Mouse (Mus musculus) hindbrain, embryonic 10.5 days (tissue): ENCODE results near the gene Emc1. TPM values are rescaled to one million over a fixed set of nuclear protein-coding genes. Genes with fewer than 3 reads are reported as not detected.

Source experiments
- DNase-seq: peaks from one replicate; pipeline ENCODE4 v3.0.0-alpha.2; 2017; ENCODE audit warnings: low spot score
- H3K27ac ChIP-seq: fragments of 300-500 bp; sonication (generic); 2 replicates; pipeline ENCODE4 v1.5.1; 2016; ENCODE audit warnings: mild to moderate bottlenecking, moderate library complexity
- H3K27me3 ChIP-seq: fragments of 300-500 bp; sonication (generic); 2 replicates; pipeline ENCODE4 v1.6.1; 2016; ENCODE audit warnings: mild to moderate bottlenecking; ENCODE audit not compliant: poor library complexity, insufficient read depth, severe bottlenecking
- H3K36me3 ChIP-seq: fragments of 300-500 bp; sonication (generic); 2 replicates; pipeline ENCODE4 v1.6.1; 2016; ENCODE audit warnings: mild to moderate bottlenecking, moderate library complexity
- H3K4me1 ChIP-seq: fragments of 300-500 bp; sonication (generic); replicated peaks from 2 replicates; pipeline ENCODE4 v1.6.1; 2016; ENCODE audit warnings: mild to moderate bottlenecking
- H3K4me3 ChIP-seq: fragments of 300-500 bp; sonication (generic); 2 replicates; pipeline ENCODE4 v1.5.1; 2016; ENCODE audit warnings: mild to moderate bottlenecking, moderate library complexity
- H3K9me3 ChIP-seq: fragments of 300-500 bp; sonication (generic); 2 replicates; pipeline ENCODE4 v1.6.1; 2016; ENCODE audit warnings: mild to moderate bottlenecking, moderate library complexity
- WGBS: fragments of 180-500 bp; shearing (Covaris S2); methylation state at CpG from one replicate; pipeline ENCODE4 v1.1.7; 2016; 5-methylcytosine and 5-hydroxymethylcytosine counted together
- polyA plus RNA-seq: library from polyadenylated mRNA; unstranded; fragments of >200 nt; fragmentation: Nextera tagmentation; extraction: Ambion mirVana; gene quantifications from 2 replicates; pipeline ENCODE4 v1.2.1, GENCODE M21; 2016

The Emc1 gene
- 34.9 and 38.3 TPM in 2 replicates for polyA plus RNA-seq

GRCm38 (mm10) chr4:139351931-139352711 is at the start of gene Emc1, which contains the start of the genes Mrto4 and Ubr4:
Gene Emc1, plus strand, starts transcription at chr4:139352587.
Gene Mrto4, minus strand, starts transcription at chr4:139352576.
Gene Ubr4, plus strand, starts transcription at chr4:139352609.
- Histone ChIP-seq H3K27ac (peak within 1 kb of the TSS; percentile 99), H3K27me3 (no peaks in the 10 kb centered on the region), H3K36me3 (peaks cover 64% of the 10 kb centered on the region), H3K4me1 (peaks cover 23% of the 10 kb centered on the region), H3K4me3 (peak within 1 kb of the TSS; percentile 81), H3K9me3 (no peaks in the 10 kb centered on the region)
- DNase-seq: peak; percentile 88
- under 1% methylated on average over 64 of the region's 64 CpGs for WGBS

GRCm38 (mm10) chr4:139305521-139305920 is 46.9 kb upstream of the Emc1 start:
- H3K27ac ChIP-seq: no peak overlapping the region
- H3K27me3 ChIP-seq: peaks cover 14% of the 10 kb centered on the region; the same call in 1 of the 2 replicates
- no peak overlapping the region for H3K4me3 ChIP-seq
- no peak for DNase-seq
- peaks cover 46% of the 10 kb centered on the region for H3K36me3 ChIP-seq
- WGBS: 90% methylated on average over 3 of the region's 3 CpGs
- H3K4me1 ChIP-seq: peaks cover 11% of the 10 kb centered on the region
- H3K9me3 ChIP-seq: no peaks in the 10 kb centered on the region

GRCm38 (mm10) chr4:139307916-139308315 is 44.5 kb upstream of the Emc1 start:
- 82% methylated on average over 5 of the region's 5 CpGs for WGBS
- DNase-seq: no peak
- Histone ChIP-seq H3K27me3 (peaks cover 23% of the 10 kb centered on the region), H3K9me3 (no peaks in the 10 kb centered on the region), H3K4me3 (no peak overlapping the region), H3K36me3 (peaks cover 22% of the 10 kb centered on the region), H3K4me1 (peaks cover 28% of the 10 kb centered on the region), H3K27ac (no peak overlapping the region)

- peak overlapping the region; percentile 93 for H3K4me3 ChIP-seq
- H3K9me3 ChIP-seq: no peaks in the 10 kb centered on the region
- H3K36me3 ChIP-seq: peaks cover 26% of the 10 kb centered on the region
- peaks cover 23% of the 10 kb centered on the region for H3K27me3 ChIP-seq
- WGBS: 25% methylated on average over 6 of the region's 6 CpGs
- H3K4me1 ChIP-seq: peaks cover 28% of the 10 kb centered on the region
- H3K27ac ChIP-seq: no peak overlapping the region
- DNase-seq: no peak
These were observed 42.7 kb upstream of the Emc1 start for GRCm38 (mm10) chr4:139309651-139310050.

- peaks cover 23% of the 10 kb centered on the region for H3K27me3 ChIP-seq
- peaks cover 26% of the 10 kb centered on the region for H3K36me3 ChIP-seq
- peak; percentile 98 for DNase-seq
- peak within 1 kb of the TSS; percentile 93 for H3K27ac ChIP-seq
- no peaks in the 10 kb centered on the region for H3K9me3 ChIP-seq
- under 1% methylated on average over 63 of the region's 63 CpGs for WGBS
- peak within 1 kb of the TSS; percentile 93 for H3K4me3 ChIP-seq
- peaks cover 28% of the 10 kb centered on the region for H3K4me1 ChIP-seq
These were observed 42.1 kb upstream of the Emc1 start, which contains the start of the genes Pqlc2 and Akr7a5 for GRCm38 (mm10) chr4:139310171-139310898. Gene Pqlc2, minus strand, starts transcription at chr4:139310708. Gene Akr7a5, plus strand, starts transcription at chr4:139310744.

GRCm38 (mm10) chr4:139310899-139311701 is 41.3 kb upstream of the Emc1 start:
- under 1% methylated on average over 53 of the region's 53 CpGs for WGBS
- H3K27ac ChIP-seq: peak overlapping the region; percentile 93
- H3K4me1 ChIP-seq: peaks cover 28% of the 10 kb centered on the region
- peaks cover 23% of the 10 kb centered on the region for H3K27me3 ChIP-seq
- DNase-seq: no peak
- H3K4me3 ChIP-seq: peak overlapping the region; percentile 93
- H3K9me3 ChIP-seq: no peaks in the 10 kb centered on the region
- H3K36me3 ChIP-seq: peaks cover 27% of the 10 kb centered on the region

- Histone ChIP-seq H3K36me3 (peaks cover 26% of the 10 kb centered on the region), H3K27me3 (peaks cover 23% of the 10 kb centered on the region), H3K4me1 (peaks cover 28% of the 10 kb centered on the region), H3K27ac (peak overlapping the region; percentile 93; the same call in 1 of the 2 replicates), H3K4me3 (peak overlapping the region; percentile 93), H3K9me3 (no peaks in the 10 kb centered on the region)
- no peak for DNase-seq
- 22% methylated on average over 14 of the region's 14 CpGs for WGBS
These were observed 40.7 kb upstream of the Emc1 start for GRCm38 (mm10) chr4:139311707-139312106.

GRCm38 (mm10) chr4:139312632-139313031 is 39.8 kb upstream of the Emc1 start:
- peaks cover 28% of the 10 kb centered on the region for H3K4me1 ChIP-seq
- H3K4me3 ChIP-seq: no peak overlapping the region
- DNase-seq: no peak
- WGBS: 51% methylated on average over 4 of the region's 4 CpGs
- no peaks in the 10 kb centered on the region for H3K9me3 ChIP-seq
- peaks cover 35% of the 10 kb centered on the region for H3K36me3 ChIP-seq
- H3K27me3 ChIP-seq: peaks cover 23% of the 10 kb centered on the region
- H3K27ac ChIP-seq: no peak overlapping the region

GRCm38 (mm10) chr4:139318449-139318848 is 33.9 kb upstream of the Emc1 start:
- H3K36me3 ChIP-seq: peaks cover 57% of the 10 kb centered on the region
- H3K9me3 ChIP-seq: no peaks in the 10 kb centered on the region
- no peak overlapping the region for H3K27ac ChIP-seq
- H3K4me1 ChIP-seq: no peaks in the 10 kb centered on the region
- DNase-seq: no peak
- no peak overlapping the region for H3K4me3 ChIP-seq
- H3K27me3 ChIP-seq: no peaks in the 10 kb centered on the region
- WGBS: 93% methylated on average over 11 of the region's 11 CpGs

GRCm38 (mm10) chr4:139319740-139320139 is 32.6 kb upstream of the Emc1 start:
- Histone ChIP-seq H3K4me3 (no peak overlapping the region), H3K27me3 (no peaks in the 10 kb centered on the region), H3K36me3 (peaks cover 48% of the 10 kb centered on the region), H3K27ac (no peak overlapping the region), H3K9me3 (no peaks in the 10 kb centered on the region), H3K4me1 (no peaks in the 10 kb centered on the region)
- WGBS: 93% methylated on average over 4 of the region's 4 CpGs
- DNase-seq: no peak

GRCm38 (mm10) chr4:139330605-139331004 is 21.8 kb upstream of the Emc1 start:
- H3K4me3 ChIP-seq: peak overlapping the region; percentile 39
- H3K36me3 ChIP-seq: no peaks in the 10 kb centered on the region
- peaks cover 8% of the 10 kb centered on the region; the same call in 1 of the 2 replicates for H3K27me3 ChIP-seq
- no peak overlapping the region for H3K27ac ChIP-seq
- no peaks in the 10 kb centered on the region for H3K9me3 ChIP-seq
- WGBS: 9% methylated on average over 10 of the region's 10 CpGs
- H3K4me1 ChIP-seq: peaks cover 7% of the 10 kb centered on the region; the same call in 1 of the 2 replicates
- DNase-seq: peak; percentile 73

- Histone ChIP-seq H3K4me3 (no peak overlapping the region), H3K27me3 (peaks cover 27% of the 10 kb centered on the region; the same call in 1 of the 2 replicates), H3K9me3 (no peaks in the 10 kb centered on the region), H3K4me1 (peaks cover 12% of the 10 kb centered on the region), H3K27ac (no peak overlapping the region), H3K36me3 (no peaks in the 10 kb centered on the region)
- WGBS: 62% methylated on average over 8 of the region's 9 CpGs
- DNase-seq: no peak
These were observed 17.6 kb upstream of the Emc1 start for GRCm38 (mm10) chr4:139334631-139335295.
